Mouse (Mus musculus) C3H10T1/2 (cell line): ENCODE measurements around the gene Nipa2. TPM values are rescaled to one million over a fixed set of nuclear protein-coding genes. Genes with fewer than 3 reads are reported as not detected.

Experiments
- polyA plus RNA-seq, 2 experiments: library from polyadenylated mRNA; unstranded; fragments of >200 nt; fragmentation: generic; extraction: Trizol; gene quantifications; one replicate each; pipeline ENCODE4 v1.2.1; 2012; ENCODE audit warnings: missing spikeins in 2 of 2

Gene Nipa2
- 1 to 10 TPM; 1.0 to 6.7 TPM for polyA plus RNA-seq

GRCm38 (mm10) chr7:55962004-55962908 is at the start of gene Nipa2:
TSS of gene Nipa2 (minus strand) at chr7:55962476.

Other genes starting within 250 kb of the Nipa2 start
- not detected for gene Siglech, start 194.3 kb downstream of the Nipa2 start, polyA plus RNA-seq
- 1 to 10 TPM in 1 of 2 experiments, under 1 TPM in 1; 0.18 to 3.4 TPM for gene Tubgcp5, start 168.3 kb downstream of the Nipa2 start, polyA plus RNA-seq
- 10 to 100 TPM in 1 of 2 experiments, 1 to 10 TPM in 1; 4.8 to 35.0 TPM for gene Cyfip1, start 120.7 kb downstream of the Nipa2 start, polyA plus RNA-seq
- gene Nipa1, start 57.5 kb upstream of the Nipa2 start, polyA plus RNA-seq, result 1 to 10 TPM in 1 of 2 experiments, under 1 TPM in 1; 0.39 to 3.9 TPM
- 1 to 10 TPM in 1 of 2 experiments, under 1 TPM in 1; 0.98 to 7.6 TPM for gene Herc2, start 87.7 kb upstream of the Nipa2 start, polyA plus RNA-seq